Comparison of ENCODE assay signal across 17 mouse cellular contexts in genomic region chr8:121688496-121688895, GRCm38 (mm10). TPM values are rescaled to one million over a fixed set of nuclear protein-coding genes. Genes with fewer than 3 reads are reported as not detected.
DNase-seq lines count a peak whose midpoint lies in the region; ATAC-seq lines count a peak whose summit lies in the region.
"Had no signal": no experiment of that assay in that cellular context is flagged by ENCODE, and none has a peak within 500 bp of the region (broad histone marks: within the 10 kb centered on the region; RNA-seq: fewer than 3 reads in every experiment).

No protein-coding gene starts in this region.

- peak overlapping the region; percentile 49 for H3K27ac ChIP-seq in forebrain, embryonic 10.5 days
- no peak overlapping the region for H3K27ac ChIP-seq in forebrain, embryonic 11.5 days (ENCODE audit: low read depth, low read length)
- peak overlapping the region; percentile 82 for H3K27ac ChIP-seq in forebrain, embryonic 16.5 days (ENCODE audit: low read length)
- H3K27ac ChIP-seq in midbrain, embryonic 13.5 days: peak overlapping the region; percentile 91
- no peak overlapping the region for H3K27ac ChIP-seq in liver, embryonic 12.5 days
- H3K27ac ChIP-seq: heart, embryonic 13.5 days; liver, embryonic 13.5 days; neural tube, embryonic 12.5 days; stomach, embryonic 15.5 days had no signal

- ATAC-seq in forebrain, embryonic 11.5 days (replicated peaks; ENCODE audit: low FRiP score): no peak
- ATAC-seq in forebrain, embryonic 16.5 days: 0 out of 2 replicates have a peak, but pooled peaks have one; percentile 5
- ATAC-seq in midbrain, embryonic 13.5 days: no peak
- ATAC-seq in liver, embryonic 12.5 days: no peak

- no peak overlapping the region for H3K9ac ChIP-seq in forebrain, embryonic 11.5 days (ENCODE audit: low read length)
- H3K9ac ChIP-seq in forebrain, embryonic 16.5 days (replicated peaks; ENCODE audit: low read depth, low read length): no peak overlapping the region
- H3K9ac ChIP-seq in midbrain, embryonic 13.5 days (replicated peaks): no peak overlapping the region
- H3K9ac ChIP-seq in liver, embryonic 12.5 days: no peak overlapping the region
- H3K9ac ChIP-seq: liver, embryonic 13.5 days; neural tube, embryonic 12.5 days; stomach, embryonic 15.5 days had no signal

- no peak overlapping the region for H3K4me3 ChIP-seq in forebrain, embryonic 10.5 days
- H3K4me3 ChIP-seq in forebrain, embryonic 11.5 days (ENCODE audit: low read depth, low read length): no peak overlapping the region
- H3K4me3 ChIP-seq in forebrain, embryonic 16.5 days (replicated peaks; ENCODE audit: low read length): no peak overlapping the region
- H3K4me3 ChIP-seq in midbrain, embryonic 13.5 days (replicated peaks): no peak overlapping the region
- no peak overlapping the region for H3K4me3 ChIP-seq in liver, embryonic 12.5 days
- H3K4me3 ChIP-seq: heart, embryonic 13.5 days; limb, embryonic 10.5 days; liver, embryonic 13.5 days; neural tube, embryonic 12.5 days; stomach, embryonic 15.5 days had no signal

- no peak overlapping the region for H3K4me2 ChIP-seq in forebrain, embryonic 11.5 days (ENCODE audit: low read depth, low read length, severe bottlenecking)
- H3K4me2 ChIP-seq in forebrain, embryonic 16.5 days (ENCODE audit: low read length): no peak overlapping the region
- no peak overlapping the region for H3K4me2 ChIP-seq in midbrain, embryonic 13.5 days (replicated peaks)
- H3K4me2 ChIP-seq in liver, embryonic 12.5 days: no peak overlapping the region
- H3K4me2 ChIP-seq: heart, embryonic 13.5 days; liver, embryonic 13.5 days; neural tube, embryonic 12.5 days; stomach, embryonic 15.5 days had no signal

- peaks cover 19% of the 10 kb centered on the region for H3K4me1 ChIP-seq in forebrain, embryonic 10.5 days
- H3K4me1 ChIP-seq in forebrain, embryonic 11.5 days (replicated peaks; ENCODE audit: control insufficient read depth, insufficient read depth, low read length): peaks cover 6% of the 10 kb centered on the region; the same call in 1 of the 2 replicates
- H3K4me1 ChIP-seq in forebrain, embryonic 16.5 days (replicated peaks; ENCODE audit: control insufficient read depth, insufficient read depth, low read length): peaks cover 13% of the 10 kb centered on the region
- H3K4me1 ChIP-seq in midbrain, embryonic 13.5 days (replicated peaks): peaks cover 22% of the 10 kb centered on the region
- no peaks in the 10 kb centered on the region for H3K4me1 ChIP-seq in liver, embryonic 12.5 days
- H3K4me1 ChIP-seq: liver, embryonic 13.5 days; stomach, embryonic 15.5 days had no signal

- DNase-seq in forebrain, embryonic 10.5 days (ENCODE audit: extremely low spot score, low spot score): no peak
- DNase-seq in forebrain, embryonic 11.5 days (ENCODE audit: low spot score): no peak
- DNase-seq in ES-CJ7 (ENCODE audit: low read depth, low spot score): peak; percentile 73
- DNase-seq in thymus, adult 18-20 months: no peak
- no peak for DNase-seq in yolk sac, embryonic 10.5 days (ENCODE audit: low spot score)
- DNase-seq: kidney, adult 2 months; kidney, postnatal 36 days; liver, embryonic 13.5 days; lung, postnatal 10 days; thymus, postnatal 4 days had no signal

- 38% methylated on average over 5 of the region's 5 CpGs for WGBS in forebrain, embryonic 10.5 days
- WGBS in forebrain, embryonic 11.5 days: 39% methylated on average over 5 of the region's 5 CpGs
- 41% methylated on average over 5 of the region's 5 CpGs for WGBS in forebrain, embryonic 16.5 days
- 43% methylated on average over 5 of the region's 5 CpGs for WGBS in midbrain, embryonic 13.5 days
- 18% methylated on average over 5 of the region's 5 CpGs for WGBS in liver, embryonic 12.5 days (ENCODE audit: insufficient replicate concordance)

- H3K27me3 ChIP-seq in forebrain, embryonic 10.5 days (ENCODE audit: poor library complexity, severe bottlenecking): no peaks in the 10 kb centered on the region
- H3K27me3 ChIP-seq in forebrain, embryonic 11.5 days (ENCODE audit: control insufficient read depth, insufficient read depth, low read length): no peaks in the 10 kb centered on the region
- no peaks in the 10 kb centered on the region for H3K27me3 ChIP-seq in forebrain, embryonic 16.5 days (replicated peaks; ENCODE audit: control insufficient read depth, insufficient read depth, low read length)
- H3K27me3 ChIP-seq in midbrain, embryonic 13.5 days: no peaks in the 10 kb centered on the region
- peaks cover 11% of the 10 kb centered on the region; the same call in 1 of the 2 replicates for H3K27me3 ChIP-seq in liver, embryonic 12.5 days (replicated peaks)
- H3K27me3 ChIP-seq: heart, embryonic 13.5 days; liver, embryonic 13.5 days; neural tube, embryonic 12.5 days; stomach, embryonic 15.5 days had no signal

- H3K9me3 ChIP-seq in forebrain, embryonic 10.5 days: no peaks in the 10 kb centered on the region
- H3K9me3 ChIP-seq in forebrain, embryonic 11.5 days (ENCODE audit: control insufficient read depth, low read length): no peaks in the 10 kb centered on the region
- H3K9me3 ChIP-seq in forebrain, embryonic 16.5 days (ENCODE audit: control insufficient read depth, low read length): no peaks in the 10 kb centered on the region
- H3K9me3 ChIP-seq in midbrain, embryonic 13.5 days: no peaks in the 10 kb centered on the region
- H3K9me3 ChIP-seq in liver, embryonic 12.5 days (replicated peaks): no peaks in the 10 kb centered on the region
- H3K9me3 ChIP-seq: heart, embryonic 13.5 days; limb, embryonic 10.5 days; liver, embryonic 13.5 days; neural tube, embryonic 12.5 days; stomach, embryonic 15.5 days had no signal

- H3K36me3 ChIP-seq in forebrain, embryonic 10.5 days (replicated peaks): no peaks in the 10 kb centered on the region
- H3K36me3 ChIP-seq in forebrain, embryonic 11.5 days (ENCODE audit: control insufficient read depth, insufficient read depth, low read length): no peaks in the 10 kb centered on the region
- H3K36me3 ChIP-seq in forebrain, embryonic 16.5 days (ENCODE audit: control insufficient read depth, insufficient read depth): no peaks in the 10 kb centered on the region
- H3K36me3 ChIP-seq in midbrain, embryonic 13.5 days: no peaks in the 10 kb centered on the region
- H3K36me3 ChIP-seq in liver, embryonic 12.5 days: no peaks in the 10 kb centered on the region
- H3K36me3 ChIP-seq: heart, embryonic 13.5 days; limb, embryonic 10.5 days; liver, embryonic 13.5 days; neural tube, embryonic 12.5 days; stomach, embryonic 15.5 days had no signal

RNA-seq across cellular contexts. Expression of gene Zcchc14, which starts 35.8 kb away (rescaled TPM):
- polyA plus RNA-seq in forebrain, embryonic 10.5 days (2016; fragmentation: Nextera tagmentation; extraction: Ambion mirVana): 16.4 and 16.9 TPM in 2 replicates
- polyA plus RNA-seq in forebrain, embryonic 11.5 days (2014; fragmentation: Nextera tagmentation; extraction: Ambion mirVana): 27.1 and 27.4 TPM in 2 replicates
- 37.3 and 38.5 TPM in 2 replicates for polyA plus RNA-seq in forebrain, embryonic 16.5 days (2015; fragmentation: Nextera tagmentation; extraction: Ambion mirVana)
- 27.6 and 29.5 TPM in 2 replicates for polyA plus RNA-seq in midbrain, embryonic 13.5 days (2015; fragmentation: Nextera tagmentation; extraction: Ambion mirVana)
- polyA plus RNA-seq in liver, embryonic 12.5 days (2016; fragmentation: Nextera tagmentation; extraction: Ambion mirVana): 2.8 and 2.9 TPM in 2 replicates

RNA-seq across cellular contexts. Expression of gene Jph3, which starts 40.9 kb away (rescaled TPM):
- polyA plus RNA-seq in forebrain, embryonic 10.5 days (2016; fragmentation: Nextera tagmentation; extraction: Ambion mirVana): 5.6 and 7.7 TPM in 2 replicates
- polyA plus RNA-seq in forebrain, embryonic 11.5 days (2014; fragmentation: Nextera tagmentation; extraction: Ambion mirVana): 8.9 and 9.4 TPM in 2 replicates
- polyA plus RNA-seq in forebrain, embryonic 16.5 days (2015; fragmentation: Nextera tagmentation; extraction: Ambion mirVana): 93.4 and 95.3 TPM in 2 replicates
- polyA plus RNA-seq in midbrain, embryonic 13.5 days (2015; fragmentation: Nextera tagmentation; extraction: Ambion mirVana): 62.3 and 65.4 TPM in 2 replicates
- polyA plus RNA-seq in liver, embryonic 12.5 days (2016; fragmentation: Nextera tagmentation; extraction: Ambion mirVana): 0.13 and 0.24 TPM in 2 replicates

Comparison
In these comparisons a context has a peak if more than half of its experiments do, and no peak if none do; other contexts are left out.
1. H3K27ac ChIP-seq: peak in forebrain, embryonic 10.5 days (single experiment), forebrain, embryonic 16.5 days (single experiment) and midbrain, embryonic 13.5 days (single experiment); none in forebrain, embryonic 11.5 days (single experiment) and liver, embryonic 12.5 days (single experiment).